Mouse (Mus musculus): ENCODE data around the gene Tmem104. TPM values are rescaled to one million over a fixed set of nuclear protein-coding genes. Genes with fewer than 3 reads are reported as not detected.
A peak's percentile ranks its signal among the peaks of the same experiment; 100 is the strongest.

The Tmem104 gene
- polyA plus RNA-seq (2015; fragmentation: Nextera tagmentation; extraction: Ambion mirVana): 15.1 and 17.5 TPM in 2 replicates

GRCm38 (mm10) chr11:115187224-115187639, at the start of gene Tmem104:
Gene Tmem104 (plus strand): TSS chr11:115187487.
- Histone ChIP-seq H3K9ac (peak within 1 kb of the TSS; percentile 70), H3K4me1 (replicated peaks) (peaks cover 22% of the 10 kb centered on the region), H3K4me2 (peak within 1 kb of the TSS; percentile 85), H3K36me3 (no peaks in the 10 kb centered on the region), H3K9me3 (no peaks in the 10 kb centered on the region), H3K27me3 (no peaks in the 10 kb centered on the region), H3K27ac (replicated peaks) (peak within 1 kb of the TSS; percentile 82), H3K4me3 (peak within 1 kb of the TSS; percentile 63)
- WGBS: under 1% methylated on average over 39 of the region's 39 CpGs
- ATAC-seq (ENCODE audit: low FRiP score, low read depth): peak; percentile 94

GRCm38 (mm10) chr11:115138597-115139262, 48.6 kb upstream of the Tmem104 start:
- H3K4me2 ChIP-seq: no peak overlapping the region
- H3K27ac ChIP-seq (replicated peaks): no peak overlapping the region
- ATAC-seq (ENCODE audit: low FRiP score, low read depth): no peak
- H3K9ac ChIP-seq: no peak overlapping the region
- H3K4me3 ChIP-seq: no peak overlapping the region
- no peaks in the 10 kb centered on the region for H3K36me3 ChIP-seq
- 85% methylated on average over 5 of the region's 5 CpGs for WGBS
- H3K27me3 ChIP-seq: no peaks in the 10 kb centered on the region
- no peaks in the 10 kb centered on the region for H3K9me3 ChIP-seq
- H3K4me1 ChIP-seq (replicated peaks): no peaks in the 10 kb centered on the region

GRCm38 (mm10) chr11:115141970-115142369, 45.3 kb upstream of the Tmem104 start:
- no peak for ATAC-seq (ENCODE audit: low FRiP score, low read depth)
- H3K4me1 ChIP-seq (replicated peaks): no peaks in the 10 kb centered on the region
- H3K9me3 ChIP-seq: no peaks in the 10 kb centered on the region
- H3K27ac ChIP-seq (replicated peaks): no peak overlapping the region
- H3K9ac ChIP-seq: no peak overlapping the region
- H3K4me3 ChIP-seq: no peak overlapping the region
- 87% methylated on average over 2 of the region's 2 CpGs for WGBS
- no peaks in the 10 kb centered on the region for H3K36me3 ChIP-seq
- H3K4me2 ChIP-seq: no peak overlapping the region
- H3K27me3 ChIP-seq: no peaks in the 10 kb centered on the region

GRCm38 (mm10) chr11:115147813-115148212, 39.5 kb upstream of the Tmem104 start:
- Histone ChIP-seq H3K27me3 (peaks cover 3% of the 10 kb centered on the region; the same call in 1 of the 2 replicates), H3K4me3 (no peak overlapping the region), H3K27ac (replicated peaks) (no peak overlapping the region), H3K36me3 (no peaks in the 10 kb centered on the region), H3K9ac (no peak overlapping the region), H3K4me2 (no peak overlapping the region), H3K9me3 (no peaks in the 10 kb centered on the region), H3K4me1 (replicated peaks) (peaks cover 12% of the 10 kb centered on the region)
- ATAC-seq (ENCODE audit: low FRiP score, low read depth): no peak
- WGBS: 87% methylated on average over 4 of the region's 4 CpGs

GRCm38 (mm10) chr11:115150741-115151254, 36.5 kb upstream of the Tmem104 start:
- Histone ChIP-seq H3K27ac (replicated peaks) (no peak overlapping the region), H3K27me3 (peaks cover 27% of the 10 kb centered on the region), H3K4me2 (peak overlapping the region; percentile 61; the same call in 1 of the 2 replicates), H3K36me3 (no peaks in the 10 kb centered on the region), H3K9ac (no peak overlapping the region), H3K4me1 (replicated peaks) (peaks cover 21% of the 10 kb centered on the region), H3K4me3 (no peak overlapping the region), H3K9me3 (no peaks in the 10 kb centered on the region)
- 71% methylated on average over 6 of the region's 6 CpGs for WGBS
- no peak for ATAC-seq (ENCODE audit: low FRiP score, low read depth)

GRCm38 (mm10) chr11:115151755-115152429, 35.4 kb upstream of the Tmem104 start:
- Histone ChIP-seq H3K4me1 (replicated peaks) (peaks cover 21% of the 10 kb centered on the region), H3K4me3 (peak overlapping the region; percentile 33), H3K36me3 (no peaks in the 10 kb centered on the region), H3K9me3 (no peaks in the 10 kb centered on the region), H3K27ac (replicated peaks) (no peak overlapping the region), H3K27me3 (peaks cover 36% of the 10 kb centered on the region), H3K9ac (peak overlapping the region; percentile 40), H3K4me2 (peak overlapping the region; percentile 61)
- peak; percentile 83 for ATAC-seq (ENCODE audit: low FRiP score, low read depth)
- WGBS: 8% methylated on average over 15 of the region's 15 CpGs

GRCm38 (mm10) chr11:115153088-115153487, 34.2 kb upstream of the Tmem104 start:
- Histone ChIP-seq H3K27ac (replicated peaks) (no peak overlapping the region), H3K27me3 (peaks cover 37% of the 10 kb centered on the region), H3K4me3 (no peak overlapping the region), H3K4me2 (no peak overlapping the region), H3K9ac (no peak overlapping the region), H3K9me3 (no peaks in the 10 kb centered on the region), H3K4me1 (replicated peaks) (peaks cover 21% of the 10 kb centered on the region), H3K36me3 (no peaks in the 10 kb centered on the region)
- WGBS: 80% methylated on average over 9 of the region's 9 CpGs
- no peak for ATAC-seq (ENCODE audit: low FRiP score, low read depth)

GRCm38 (mm10) chr11:115153699-115154292, 33.5 kb upstream of the Tmem104 start:
- peak overlapping the region; percentile 50 for H3K4me2 ChIP-seq
- H3K9ac ChIP-seq: no peak overlapping the region
- H3K36me3 ChIP-seq: no peaks in the 10 kb centered on the region
- peak overlapping the region; percentile 29 for H3K4me3 ChIP-seq
- H3K27ac ChIP-seq (replicated peaks): no peak overlapping the region
- peak; percentile 45; the same call in 1 of the 2 replicates for ATAC-seq (ENCODE audit: low FRiP score, low read depth)
- under 1% methylated on average over 35 of the region's 35 CpGs for WGBS
- peaks cover 37% of the 10 kb centered on the region for H3K27me3 ChIP-seq
- peaks cover 21% of the 10 kb centered on the region for H3K4me1 ChIP-seq (replicated peaks)
- no peaks in the 10 kb centered on the region for H3K9me3 ChIP-seq

GRCm38 (mm10) chr11:115155053-115155634, 32.1 kb upstream of the Tmem104 start:
- Histone ChIP-seq H3K9ac (no peak overlapping the region), H3K27ac (replicated peaks) (no peak overlapping the region), H3K4me2 (no peak overlapping the region), H3K36me3 (no peaks in the 10 kb centered on the region), H3K27me3 (peaks cover 37% of the 10 kb centered on the region), H3K9me3 (0 out of 2 replicates have a peak, but pooled peaks cover 4% of the 10 kb centered on the region), H3K4me1 (replicated peaks) (peaks cover 21% of the 10 kb centered on the region), H3K4me3 (no peak overlapping the region)
- 25% methylated on average over 5 of the region's 5 CpGs for WGBS
- no peak for ATAC-seq (ENCODE audit: low FRiP score, low read depth)

- Histone ChIP-seq H3K4me1 (replicated peaks) (peaks cover 17% of the 10 kb centered on the region), H3K9me3 (0 out of 2 replicates have a peak, but pooled peaks cover 4% of the 10 kb centered on the region), H3K4me2 (no peak overlapping the region), H3K36me3 (no peaks in the 10 kb centered on the region), H3K9ac (no peak overlapping the region), H3K27me3 (peaks cover 50% of the 10 kb centered on the region), H3K4me3 (no peak overlapping the region), H3K27ac (replicated peaks) (no peak overlapping the region)
- no peak for ATAC-seq (ENCODE audit: low FRiP score, low read depth)
- 39% methylated on average over 12 of the region's 12 CpGs for WGBS
Measured at GRCm38 (mm10) chr11:115157933-115158719, 29.2 kb upstream of the Tmem104 start.
